Mouse (Mus musculus) gastrocnemius, adult 2 months (tissue): Measurements from ENCODE around the gene Pdzd2. TPM values are rescaled to one million over a fixed set of nuclear protein-coding genes. Genes with fewer than 3 reads are reported as not detected.
A peak's percentile ranks its signal among the peaks of the same experiment; 100 is the strongest.

Source experiments
- DNase-seq: peaks from one replicate; pipeline ENCODE4 v3.0.0; 2022
- H3K27ac ChIP-seq: fragments of 200-600 bp; 2 replicates; pipeline ENCODE4 v1.8.1; 2022; ENCODE audit warnings: mild to moderate bottlenecking
- H3K4me3 ChIP-seq: fragments of 200-600 bp; 2 replicates; pipeline ENCODE4 v1.8.1; 2022; ENCODE audit warnings: mild to moderate bottlenecking, moderate library complexity
- CTCF ChIP-seq: fragments of 200-600 bp; IDR thresholded peaks from 2 replicates; pipeline ENCODE4 v1.8.1; 2022; ENCODE audit warnings: antibody characterized with exemption, mild to moderate bottlenecking, moderate library complexity
- intact Hi-C: fragments of 180-260 bp; cut with DNase I; formaldehyde crosslinking; loops from one replicate; pipeline ENCODE4 v1.15.1; 2025
- total RNA-seq, 2 experiments: library from RNA; stranded (reverse); gene quantifications; 2 replicates each; pipeline ENCODE4 v1.2.3; 2021

Gene Pdzd2
- total RNA-seq, 2 experiments from 2014 or later, result 17.0 to 23.8 TPM

DNA sequence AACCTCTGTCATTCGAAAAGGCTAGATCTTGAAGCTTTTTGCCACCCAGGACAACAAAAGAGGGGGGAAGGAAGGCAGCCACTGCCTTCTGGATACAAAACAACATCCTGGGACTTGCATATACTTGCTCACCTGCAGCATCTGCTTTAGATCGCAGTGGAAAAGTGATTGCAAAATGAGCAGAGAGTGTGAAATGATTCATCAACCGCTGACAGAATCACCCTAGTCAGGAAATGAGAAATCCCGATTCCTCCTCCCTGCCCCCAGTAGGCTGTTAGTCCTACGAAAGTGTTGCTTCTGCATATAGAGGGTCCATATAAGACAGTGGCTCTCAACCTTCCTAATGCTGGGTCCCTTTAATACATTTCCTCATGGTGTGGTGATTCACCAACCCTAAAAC is 258.5 kb downstream of the Pdzd2 start:
- Histone ChIP-seq H3K4me3 (no peak overlapping the region), H3K27ac (no peak overlapping the region)
- TF ChIP-seq CTCF, result no peak
- intact Hi-C loops, result no loop called here
- no peak for DNase-seq

DNA sequence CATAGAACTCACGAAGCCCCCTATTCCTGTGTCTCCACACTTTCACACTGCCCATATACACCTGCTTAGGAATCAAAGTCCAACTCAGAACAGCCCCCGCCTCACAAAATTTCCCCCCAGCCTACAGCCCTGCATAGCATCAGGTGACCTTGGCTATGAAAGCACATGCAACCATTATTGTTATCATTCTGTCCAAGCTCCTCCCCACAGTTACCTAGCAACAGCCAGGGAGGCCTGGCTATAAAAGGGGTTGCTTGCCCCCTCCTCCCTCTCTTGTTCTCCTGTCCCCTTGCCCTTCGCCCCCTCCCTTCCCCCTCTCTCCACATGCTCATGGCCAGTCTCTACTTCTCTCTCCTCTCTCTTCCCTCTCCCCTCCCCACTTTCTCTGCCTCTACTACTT is 259.4 kb downstream of the Pdzd2 start:
- Histone ChIP-seq H3K27ac (no peak overlapping the region), H3K4me3 (no peak overlapping the region)
- no peak for DNase-seq
- intact Hi-C loops, result no loop called here
- TF ChIP-seq CTCF, result no peak

- intact Hi-C loops, result no loop called here
Observed at GRCm38 (mm10) chr15:12479326-12479725, 260.4 kb downstream of the Pdzd2 start.

GRCm38 (mm10) chr15:12473596-12473995 is 266.1 kb downstream of the Pdzd2 start:
- intact Hi-C loops, result no loop called here
- Histone ChIP-seq H3K4me3 (no peak overlapping the region), H3K27ac (no peak overlapping the region)
- no peak for TF ChIP-seq CTCF
- DNase-seq, result peak; percentile 50

More at GRCm38 (mm10) chr15:12479326-12479725, 260.4 kb downstream of the Pdzd2 start:
- Histone ChIP-seq H3K4me3 (no peak overlapping the region), H3K27ac (no peak overlapping the region)
- peak; percentile 29 for DNase-seq
- TF ChIP-seq CTCF, result no peak

- Histone ChIP-seq H3K4me3 (no peak overlapping the region), H3K27ac (no peak overlapping the region)
- intact Hi-C loops, result no loop called here
- no peak for TF ChIP-seq CTCF
- DNase-seq, result no peak
Observed at GRCm38 (mm10) chr15:12472646-12473045, 267.1 kb downstream of the Pdzd2 start.

GRCm38 (mm10) chr15:12470900-12471838 is 268.6 kb downstream of the Pdzd2 start:
- intact Hi-C loops, result no loop called here
- no peak for DNase-seq
- H3K4me3 ChIP-seq, result no peak overlapping the region
- TF ChIP-seq CTCF, result no peak
- H3K27ac ChIP-seq, result no peak overlapping the region

- TF ChIP-seq CTCF, result no peak
- Histone ChIP-seq H3K27ac (no peak overlapping the region), H3K4me3 (no peak overlapping the region)
- DNase-seq, result no peak
- intact Hi-C loops, result no loop called here
Observed at GRCm38 (mm10) chr15:12468625-12469024, 271.1 kb downstream of the Pdzd2 start.

DNA sequence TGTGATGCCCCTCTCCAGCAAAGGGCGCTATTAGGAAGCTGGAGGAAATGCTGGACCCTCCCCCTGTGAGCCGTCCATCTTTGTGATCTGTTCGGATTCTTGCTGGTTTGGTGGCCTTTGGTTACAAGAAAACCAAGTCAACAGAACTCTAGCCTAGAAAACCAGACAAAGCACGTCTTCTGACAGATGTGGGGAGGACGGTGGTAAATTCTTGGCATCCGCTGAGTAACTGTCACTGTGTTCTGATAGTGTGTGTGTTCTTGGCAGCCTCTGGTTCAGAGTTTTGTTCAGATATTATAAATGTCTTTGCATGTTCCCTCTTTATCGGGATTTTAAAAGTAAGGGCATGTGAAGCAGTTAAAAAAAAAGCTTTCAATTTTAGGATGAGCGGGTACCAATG is 274.0 kb downstream of the Pdzd2 start:
- DNase-seq, result no peak
- no peak for TF ChIP-seq CTCF
- no peak overlapping the region for H3K4me3 ChIP-seq
- intact Hi-C loops, result no loop called here
- H3K27ac ChIP-seq, result peak overlapping the region; percentile 61

GRCm38 (mm10) chr15:12456808-12457207 is 282.9 kb downstream of the Pdzd2 start:
- intact Hi-C loops, result no loop called here
- Histone ChIP-seq H3K27ac (peak overlapping the region; percentile 41), H3K4me3 (no peak overlapping the region)
- no peak for TF ChIP-seq CTCF
- DNase-seq, result no peak

DNA sequence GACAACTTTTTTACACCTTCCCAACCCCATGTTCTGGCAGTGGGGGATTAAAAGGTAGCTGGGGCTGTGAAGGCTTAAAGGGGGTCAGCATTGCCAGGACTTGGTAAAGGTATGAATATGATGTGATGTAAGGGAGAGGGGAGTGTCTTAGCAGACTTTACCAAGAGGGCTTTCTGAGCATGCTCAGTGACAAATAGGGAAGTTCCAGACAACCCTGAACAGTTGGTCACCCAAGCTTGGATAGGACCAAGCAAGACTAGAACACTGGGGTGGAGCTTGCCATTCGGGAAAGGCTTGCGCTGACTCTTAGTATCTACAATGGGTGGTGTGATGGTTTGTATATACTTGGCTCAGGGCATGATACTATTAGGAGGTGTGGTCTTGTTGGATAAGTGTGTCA is 286.4 kb downstream of the Pdzd2 start:
- intact Hi-C loops, result no loop called here
- DNase-seq, result no peak
- no peak overlapping the region for H3K27ac ChIP-seq
- TF ChIP-seq CTCF, result no peak
- H3K4me3 ChIP-seq, result no peak overlapping the region

DNA sequence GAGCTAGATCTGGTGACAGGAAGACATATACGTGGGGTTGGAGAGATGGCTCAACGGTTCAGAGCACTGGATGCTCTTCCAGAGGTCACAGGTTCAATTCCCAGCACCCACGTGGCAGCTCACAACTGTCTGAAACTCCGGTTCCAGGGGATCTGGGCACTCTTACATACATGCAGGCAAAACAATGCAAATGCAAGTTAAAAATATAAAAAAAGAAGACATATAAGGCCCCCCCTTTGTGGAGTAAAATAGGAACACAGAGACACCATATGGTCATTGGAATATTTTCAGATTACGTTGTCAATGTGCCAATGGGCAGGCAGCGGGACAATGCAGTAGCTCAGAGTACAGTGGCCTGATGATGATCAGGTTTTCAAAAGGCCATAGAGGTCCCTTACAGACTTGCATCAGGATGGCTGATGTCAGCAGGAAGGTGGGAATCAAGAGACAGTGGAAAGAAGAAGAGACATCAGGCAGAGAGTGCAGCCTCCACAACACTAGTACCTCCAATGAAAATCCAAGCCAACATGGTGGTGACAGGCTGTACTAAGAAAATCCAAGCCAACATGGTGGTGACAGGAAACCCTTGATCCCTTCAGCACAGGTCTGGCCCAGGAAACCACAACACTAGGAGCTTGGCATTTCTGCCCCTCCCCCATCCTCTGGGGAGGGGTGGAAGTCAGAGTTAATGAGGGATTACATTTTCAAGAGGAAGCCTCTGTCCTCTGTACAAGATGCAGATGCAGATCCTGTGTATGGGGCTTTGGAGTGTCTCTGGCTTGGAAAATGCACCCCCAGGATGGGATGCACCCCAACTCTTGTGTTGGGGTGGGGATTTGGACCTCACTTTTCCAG is 287.4 kb downstream of the Pdzd2 start:
- TF ChIP-seq CTCF, result no peak
- peak overlapping the region; percentile 73 for H3K27ac ChIP-seq
- intact Hi-C loops, result no loop called here
- no peak for DNase-seq
- H3K4me3 ChIP-seq, result no peak overlapping the region

DNA sequence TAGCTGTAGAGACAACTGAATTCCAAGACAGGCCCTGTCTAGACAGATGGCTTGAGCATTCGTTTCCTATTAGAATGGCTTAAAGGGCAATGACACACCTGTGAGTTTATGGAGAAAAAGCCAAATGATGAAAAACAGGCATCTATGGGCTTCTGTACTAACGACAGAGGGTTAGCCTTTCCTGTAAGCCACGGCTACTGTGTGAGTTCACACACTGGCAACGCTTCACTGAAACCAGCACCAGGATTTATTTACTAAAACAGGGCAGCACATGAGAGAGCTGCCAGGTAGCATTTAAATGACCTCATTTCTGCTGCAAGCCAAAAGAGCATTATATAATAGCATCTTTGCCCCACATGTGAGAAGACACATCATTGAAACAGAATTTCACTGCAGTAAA is 288.3 kb downstream of the Pdzd2 start:
- peak overlapping the region; percentile 73 for H3K27ac ChIP-seq
- intact Hi-C loops, result no loop called here
- H3K4me3 ChIP-seq, result peak overlapping the region; percentile 0; the same call in 1 of the 2 replicates
- TF ChIP-seq CTCF, result no peak
- DNase-seq, result no peak

GRCm38 (mm10) chr15:12450790-12451189 is 288.9 kb downstream of the Pdzd2 start:
- DNase-seq, result no peak
- peak overlapping the region; percentile 73 for H3K27ac ChIP-seq
- peak overlapping the region; percentile 0 for H3K4me3 ChIP-seq
- TF ChIP-seq CTCF, result no peak
- intact Hi-C loops, result no loop called here
